Mouse (Mus musculus) hindbrain, embryonic 14.5 days (tissue): ENCODE measurements at regions not wholly inside any gene's neighbourhood (a gene's known extent, or its start where the extent isn't known, plus 50 kb on each side); places are given as distances from the start of the nearest gene placed in this dataset.

Source experiments
- ATAC-seq: fragments of 200-750 bp; cut with Nextera tagmentation; 2 replicates; pipeline ENCODE4 v1.8.0; 2017; ENCODE audit warnings: moderate number of reproducible peaks, mild to moderate bottlenecking, moderate TSS enrichment, moderate library complexity; ENCODE audit not compliant: low FRiP score
- DNase-seq: peaks from one replicate; pipeline ENCODE4 v3.0.0-alpha.2; 2015; ENCODE audit warnings: low spot score
- H3K27ac ChIP-seq: fragments of 300-500 bp; sonication (generic); 2 replicates; pipeline ENCODE4 v1.5.1; 2014; ENCODE audit warnings: mild to moderate bottlenecking, moderate library complexity
- H3K27me3 ChIP-seq: fragments of 300-500 bp; sonication (generic); 2 replicates; pipeline ENCODE4 v1.6.1; 2014; ENCODE audit warnings: mild to moderate bottlenecking, low read length, mixed read lengths; ENCODE audit not compliant: control insufficient read depth, insufficient read depth
- H3K36me3 ChIP-seq: fragments of 300-500 bp; sonication (generic); replicated peaks from 2 replicates; pipeline ENCODE4 v1.6.1; 2014; ENCODE audit not compliant: control insufficient read depth, insufficient read depth
- H3K4me1 ChIP-seq: fragments of 300-500 bp; sonication (generic); replicated peaks from 2 replicates; pipeline ENCODE4 v1.6.1; 2014; ENCODE audit warnings: antibody characterized with exemption, low read length, mixed read lengths; ENCODE audit not compliant: control insufficient read depth, insufficient read depth
- H3K4me2 ChIP-seq: fragments of 300-500 bp; sonication (generic); replicated peaks from 2 replicates; pipeline ENCODE4 v1.6.1; 2014; ENCODE audit warnings: mild to moderate bottlenecking, moderate library complexity
- H3K4me3 ChIP-seq: fragments of 300-500 bp; sonication (generic); replicated peaks from 2 replicates; pipeline ENCODE4 v1.5.1; 2014; ENCODE audit warnings: mild to moderate bottlenecking, low read length
- H3K9ac ChIP-seq: fragments of 300-500 bp; sonication (generic); 2 replicates; pipeline ENCODE4 v1.6.1; 2014
- H3K9me3 ChIP-seq: fragments of 300-500 bp; sonication (generic); 2 replicates; pipeline ENCODE4 v1.6.1; 2016; ENCODE audit warnings: low read length; ENCODE audit not compliant: control insufficient read depth
- WGBS: fragments of 180-500 bp; shearing (Covaris S2); extraction: QIAGEN DNeasy Blood & Tissue Kit; methylation state at CpG from one replicate; pipeline ENCODE4 v1.1.7; 2014; 5-methylcytosine and 5-hydroxymethylcytosine counted together

DNA sequence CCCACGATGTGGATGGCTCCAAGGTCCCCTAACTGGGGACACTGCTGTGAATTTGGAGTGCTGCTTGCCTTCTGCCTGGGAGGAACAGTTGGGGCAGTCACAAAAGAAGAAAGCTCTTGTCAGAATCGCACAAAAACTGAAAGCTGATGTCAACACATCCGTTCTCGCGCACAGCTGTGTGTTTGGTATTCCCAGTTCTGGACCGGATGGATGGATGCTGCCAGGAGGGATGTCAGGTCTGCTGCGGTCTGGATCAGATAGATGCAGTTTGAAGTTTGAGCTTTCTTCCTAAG, 141.6 kb upstream of the Plekha5 start:
- Histone ChIP-seq H3K4me2 (no peak overlapping the region), H3K9me3 (no peaks in the 10 kb centered on the region), H3K27me3 (no peaks in the 10 kb centered on the region), H3K9ac (no peak overlapping the region), H3K4me1 (peaks cover 6% of the 10 kb centered on the region; the same call in 1 of the 2 replicates), H3K36me3 (no peaks in the 10 kb centered on the region), H3K27ac (no peak overlapping the region), H3K4me3 (no peak overlapping the region)
- 60% methylated on average over 7 of the region's 7 CpGs for WGBS
- ATAC-seq = no peak
- DNase-seq = no peak

DNA sequence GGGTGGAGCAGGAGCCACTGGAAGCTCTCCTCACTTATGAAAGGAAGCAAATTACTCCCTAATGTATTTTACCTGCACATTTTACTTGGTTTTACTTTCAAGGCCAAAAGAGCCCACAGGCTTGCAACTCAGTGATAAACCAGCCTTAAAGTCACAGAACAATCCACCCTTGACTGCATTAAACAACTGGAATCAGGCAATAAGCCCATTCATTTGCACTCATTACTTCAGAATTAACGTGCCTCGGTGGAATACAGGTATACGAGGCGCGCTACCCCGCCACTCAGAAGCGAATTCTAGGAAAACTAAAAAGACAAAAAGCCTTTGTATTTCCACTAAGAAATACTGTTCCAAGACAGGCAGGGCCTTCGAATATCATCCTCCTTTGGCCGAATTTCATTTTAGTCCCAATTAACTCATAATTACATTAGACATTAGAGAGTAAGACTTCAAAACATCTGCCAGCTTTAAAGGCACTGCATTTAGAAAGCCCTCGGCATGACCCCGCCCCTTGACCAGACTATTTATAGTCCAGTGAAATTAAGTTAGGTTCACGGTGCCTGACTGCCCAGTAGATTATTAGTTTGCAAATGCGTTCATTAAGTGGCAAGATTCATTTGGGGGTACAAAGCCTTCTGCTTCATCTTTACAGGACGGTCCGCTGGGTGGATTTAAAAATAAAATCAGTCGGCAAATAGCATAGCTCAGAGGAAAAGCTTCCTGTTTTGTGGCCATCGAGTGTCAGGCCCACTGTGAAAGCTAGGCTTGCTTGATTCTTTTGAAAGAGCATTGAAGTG, 142.2 kb upstream of the Plekha5 start:
- Histone ChIP-seq H3K9ac (no peak overlapping the region), H3K4me3 (no peak overlapping the region), H3K36me3 (no peaks in the 10 kb centered on the region), H3K9me3 (no peaks in the 10 kb centered on the region), H3K27me3 (no peaks in the 10 kb centered on the region), H3K27ac (no peak overlapping the region), H3K4me1 (peaks cover 6% of the 10 kb centered on the region; the same call in 1 of the 2 replicates), H3K4me2 (no peak overlapping the region)
- WGBS = 57% methylated on average over 17 of the region's 17 CpGs
- ATAC-seq (no peak), DNase-seq (no peak)

DNA sequence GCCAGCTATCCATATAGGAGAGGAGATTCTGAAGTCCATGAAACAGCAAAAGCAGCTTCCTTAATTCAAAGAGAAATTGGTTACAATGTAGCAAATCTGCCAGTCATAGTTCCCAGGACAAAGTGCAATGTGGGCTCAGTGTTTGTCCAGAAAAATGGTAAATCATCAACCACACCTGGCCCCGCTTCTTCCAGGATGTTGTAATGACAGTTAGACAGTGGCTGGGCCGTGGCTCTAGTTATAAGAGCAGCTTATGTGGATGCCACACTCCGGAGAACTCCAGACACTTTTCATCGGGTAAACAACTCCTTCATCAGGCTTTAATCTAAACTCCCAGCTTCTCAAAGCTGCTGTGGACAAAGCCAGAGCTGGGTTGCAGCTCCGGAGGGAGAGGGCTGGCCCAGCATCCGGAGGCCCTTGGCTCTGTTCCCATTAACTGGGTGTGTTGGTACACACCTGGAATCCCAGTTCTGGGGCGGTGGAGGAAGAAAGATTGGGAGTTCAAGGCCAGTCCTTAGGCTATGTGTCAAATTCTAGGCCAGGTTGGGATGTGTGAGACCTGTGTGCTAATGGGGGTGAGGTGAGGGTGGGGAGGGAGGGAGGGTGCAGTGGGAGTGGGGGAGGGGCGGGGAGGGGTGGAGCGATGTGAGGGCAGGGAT, 142.9 kb upstream of the Plekha5 start:
- Histone ChIP-seq H3K36me3 (no peaks in the 10 kb centered on the region), H3K4me1 (peaks cover 6% of the 10 kb centered on the region; the same call in 1 of the 2 replicates), H3K27me3 (no peaks in the 10 kb centered on the region), H3K4me2 (no peak overlapping the region), H3K4me3 (no peak overlapping the region), H3K9ac (no peak overlapping the region), H3K9me3 (no peaks in the 10 kb centered on the region), H3K27ac (no peak overlapping the region)
- ATAC-seq (no peak), DNase-seq (no peak)
- WGBS = 73% methylated on average over 9 of the region's 9 CpGs

DNA sequence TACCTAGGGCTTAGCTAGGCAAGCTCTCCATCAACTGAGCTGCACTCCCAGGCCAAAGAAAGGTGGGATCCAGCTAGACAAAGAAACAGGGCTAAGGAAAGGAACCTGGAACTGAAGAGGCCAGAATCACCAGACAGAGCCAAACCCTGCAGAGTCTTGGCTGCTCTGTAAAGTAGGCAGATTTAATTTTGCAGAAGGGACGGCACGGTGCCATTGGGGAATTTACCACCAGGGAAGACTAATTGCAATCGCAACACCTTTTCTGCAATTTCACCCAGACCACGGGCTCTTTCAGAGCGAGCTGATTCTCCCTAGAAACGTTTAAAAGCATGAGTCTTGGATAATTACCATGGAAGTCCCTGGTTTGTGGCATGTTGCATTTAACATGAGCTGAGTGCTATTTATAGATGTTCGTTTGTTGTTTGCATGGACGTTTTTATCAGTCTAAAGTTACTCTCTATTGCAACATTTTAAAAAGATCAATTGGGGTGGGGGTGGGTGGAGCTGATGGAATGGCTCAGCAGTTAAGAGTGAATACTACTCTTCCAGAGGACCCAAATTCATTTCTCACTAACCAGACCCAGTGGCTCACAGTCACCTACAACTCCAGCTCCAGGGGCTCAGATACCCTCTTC, 144.0 kb upstream of the Plekha5 start:
- H3K9ac ChIP-seq = no peak overlapping the region
- no peak for DNase-seq
- WGBS = 69% methylated on average over 8 of the region's 8 CpGs

DNA sequence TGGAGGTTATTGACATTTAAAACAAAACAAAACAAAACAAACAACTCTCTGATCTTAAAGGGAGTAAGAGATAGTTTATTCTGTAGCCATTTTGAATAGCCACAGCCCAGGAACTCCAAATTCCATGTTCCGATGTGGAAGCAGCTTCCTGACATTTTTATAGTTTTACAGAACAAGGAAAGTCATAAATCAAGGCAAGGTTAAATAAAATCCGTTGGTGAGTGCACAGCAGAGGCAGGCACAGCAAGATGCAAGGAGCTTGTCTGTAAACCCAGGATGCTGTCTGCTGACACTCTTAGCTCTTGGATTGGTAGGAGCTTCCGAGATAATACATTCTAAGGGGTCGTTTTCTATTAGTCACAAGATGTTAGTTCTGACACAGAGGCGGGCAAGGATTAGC, 145.1 kb upstream of the Plekha5 start:
- Histone ChIP-seq H3K9me3 (no peaks in the 10 kb centered on the region), H3K27ac (no peak overlapping the region), H3K27me3 (no peaks in the 10 kb centered on the region), H3K9ac (no peak overlapping the region), H3K4me2 (no peak overlapping the region), H3K4me3 (no peak overlapping the region), H3K4me1 (peaks cover 6% of the 10 kb centered on the region; the same call in 1 of the 2 replicates), H3K36me3 (no peaks in the 10 kb centered on the region)
- 67% methylated on average over 5 of the region's 5 CpGs for whole genome bisulfite sequencing
- no peak for ATAC-seq
- DNase-seq = no peak

More for the DNA sequence above, 144.0 kb upstream of the Plekha5 start:
- Histone ChIP-seq H3K27me3 (no peaks in the 10 kb centered on the region), H3K4me1 (peaks cover 6% of the 10 kb centered on the region; the same call in 1 of the 2 replicates), H3K36me3 (no peaks in the 10 kb centered on the region), H3K4me3 (no peak overlapping the region), H3K27ac (no peak overlapping the region), H3K4me2 (no peak overlapping the region), H3K9me3 (no peaks in the 10 kb centered on the region)
- no peak for ATAC-seq

DNA sequence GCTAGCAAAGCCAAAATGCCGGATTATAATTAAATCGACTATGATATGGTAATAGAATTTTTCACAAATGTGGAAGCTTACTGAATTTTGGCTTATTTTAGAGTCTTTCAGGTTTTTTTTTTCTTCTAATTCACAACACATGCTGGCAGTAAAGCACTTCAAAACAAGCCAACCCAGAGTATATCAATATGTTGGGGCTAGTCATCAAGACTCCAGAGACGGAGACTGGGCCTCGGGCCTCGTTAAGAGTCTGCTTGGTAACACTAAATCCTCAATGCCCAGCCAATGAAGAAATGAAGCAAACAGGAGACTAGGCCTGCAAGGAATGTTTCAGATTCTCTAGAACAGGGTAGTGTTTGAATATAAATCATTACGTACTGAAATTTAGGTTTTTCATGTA, 153.3 kb upstream of the Plekha5 start:
- Histone ChIP-seq H3K27me3 (no peaks in the 10 kb centered on the region), H3K4me1 (no peaks in the 10 kb centered on the region), H3K36me3 (no peaks in the 10 kb centered on the region), H3K9me3 (no peaks in the 10 kb centered on the region), H3K4me2 (no peak overlapping the region), H3K9ac (no peak overlapping the region), H3K27ac (no peak overlapping the region), H3K4me3 (no peak overlapping the region)
- 91% methylated on average over 6 of the region's 6 CpGs for WGBS
- no peak for ATAC-seq
- no peak for DNase-seq

DNA sequence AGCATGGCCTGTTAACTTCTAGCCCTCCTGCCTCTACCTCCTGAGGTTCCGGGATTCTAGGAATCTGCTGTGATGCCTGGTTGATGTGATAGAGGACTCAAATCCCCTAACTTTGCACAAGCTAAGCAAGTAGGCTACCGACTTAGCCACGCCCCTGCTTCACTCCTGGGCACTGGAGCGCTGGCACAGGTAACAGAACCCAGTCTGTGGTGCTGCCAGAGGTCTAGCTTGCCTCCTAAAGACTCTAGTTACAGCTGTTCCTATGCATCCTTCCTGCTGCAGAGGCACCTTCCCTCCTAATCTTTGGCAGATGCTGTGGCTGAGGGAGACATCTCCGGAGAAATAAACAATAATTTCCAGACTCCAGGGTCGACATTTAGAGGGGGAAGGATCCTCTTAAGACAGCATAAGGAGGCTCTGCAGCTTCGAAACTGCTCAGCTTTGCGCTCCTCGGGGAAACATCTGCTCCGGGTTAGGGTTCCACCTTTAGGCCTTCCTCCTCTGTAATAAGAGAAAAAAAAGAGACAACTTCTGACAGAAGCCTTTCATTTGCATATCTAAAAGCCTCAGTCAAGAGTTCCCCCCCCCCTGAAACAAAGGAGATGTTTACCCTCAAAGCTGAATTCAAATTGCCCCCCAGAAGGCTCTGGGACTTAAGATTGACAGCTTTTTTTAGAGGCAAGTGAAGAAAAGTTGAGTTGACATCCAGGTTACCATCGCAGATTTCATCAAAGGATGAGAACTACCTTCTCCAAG, 155.4 kb upstream of the Plekha5 start:
- ATAC-seq (no peak), DNase-seq (no peak)

DNA sequence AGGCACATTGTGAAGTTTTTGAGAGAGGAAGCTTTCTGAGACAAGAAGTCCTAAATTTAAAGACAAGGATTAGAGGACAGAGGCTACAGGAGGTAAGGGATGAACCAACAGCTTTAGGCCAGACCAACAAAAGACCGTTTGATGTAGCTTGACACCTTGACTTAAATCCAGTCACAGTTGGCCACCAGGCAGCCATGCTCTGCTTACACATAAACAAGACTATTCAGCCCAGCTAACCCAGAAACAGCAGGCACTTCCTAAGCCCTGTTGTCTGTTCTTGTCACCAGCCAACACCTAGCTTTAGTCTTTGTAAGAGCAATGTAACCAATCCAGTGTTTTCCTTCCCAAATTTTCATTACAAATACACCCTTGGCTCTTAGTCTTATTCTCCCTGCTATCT, 159.9 kb upstream of the Plekha5 start:
- H3K27me3 ChIP-seq = no peaks in the 10 kb centered on the region
- ATAC-seq = no peak
- no peak overlapping the region for H3K27ac ChIP-seq
- H3K4me2 ChIP-seq = no peak overlapping the region
- H3K36me3 ChIP-seq = no peaks in the 10 kb centered on the region
- no peaks in the 10 kb centered on the region for H3K9me3 ChIP-seq
- H3K4me3 ChIP-seq = no peak overlapping the region
- no peak for DNase-seq
- no peak overlapping the region for H3K9ac ChIP-seq
- 13% methylated on average over 1 of the region's 1 CpGs for WGBS
- H3K4me1 ChIP-seq = no peaks in the 10 kb centered on the region

More for the DNA sequence above, 155.4 kb upstream of the Plekha5 start:
- Histone ChIP-seq H3K4me3 (no peak overlapping the region), H3K9me3 (no peaks in the 10 kb centered on the region), H3K4me2 (no peak overlapping the region), H3K36me3 (no peaks in the 10 kb centered on the region), H3K9ac (no peak overlapping the region), H3K4me1 (no peaks in the 10 kb centered on the region), H3K27me3 (no peaks in the 10 kb centered on the region), H3K27ac (no peak overlapping the region)
- 30% methylated on average over 11 of the region's 11 CpGs for WGBS

DNA sequence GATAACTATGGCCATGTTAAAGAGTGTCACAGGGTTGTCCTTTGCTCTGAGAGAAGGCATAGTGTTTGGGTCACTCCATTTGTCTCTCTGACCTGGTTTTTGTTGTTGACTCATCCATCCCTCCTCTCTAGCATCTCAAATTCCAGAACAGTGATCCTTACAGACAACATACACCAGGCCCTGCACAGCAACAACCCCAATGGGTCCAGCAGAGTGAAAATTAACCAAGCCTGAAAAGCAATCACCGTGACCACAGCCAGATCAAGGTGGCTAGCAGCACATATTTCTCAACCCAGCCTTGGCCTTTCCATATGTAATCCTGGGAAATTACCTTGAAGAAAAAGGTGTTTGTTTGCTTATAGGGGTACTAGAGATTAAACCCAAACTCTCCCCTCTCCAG, 162.0 kb upstream of the Plekha5 start:
- ATAC-seq (no peak), DNase-seq (no peak)

More for the DNA sequence above, 162.0 kb upstream of the Plekha5 start:
- H3K9me3 ChIP-seq = no peaks in the 10 kb centered on the region
- H3K4me2 ChIP-seq = no peak overlapping the region
- no peak overlapping the region for H3K9ac ChIP-seq
- no peaks in the 10 kb centered on the region for H3K4me1 ChIP-seq
- no peak overlapping the region for H3K4me3 ChIP-seq
- no peaks in the 10 kb centered on the region for H3K36me3 ChIP-seq
- no peaks in the 10 kb centered on the region for H3K27me3 ChIP-seq
- 90% methylated on average over 1 of the region's 1 CpGs for WGBS
- no peak overlapping the region for H3K27ac ChIP-seq
